Mouse (Mus musculus) gastrocnemius, postnatal 25 days (tissue): Measurements from ENCODE around the gene Mterf2. TPM values are rescaled to one million over a fixed set of nuclear protein-coding genes. Genes with fewer than 3 reads are reported as not detected.

Experiments used
- DNase-seq: peaks from one replicate; pipeline ENCODE4 v3.0.0; 2022
- long read RNA-seq, 2 experiments: library from polyadenylated mRNA; stranded (forward); transcript quantifications; one replicate each; pipeline ENCODE4 v2.0.0; 2021
- total RNA-seq, 2 experiments: library from RNA; stranded (reverse); gene quantifications; 1 replicate in 1 of 2; 2 replicates in 1 of 2; pipeline ENCODE4 v1.2.3; 2021

Gene Mterf2
- total RNA-seq: 10 to 100 TPM; 10.4 to 12.9 TPM
- long read RNA-seq, experiment 1, transcript Mterf2-201 (3 exons, 1,567 nt): major isoform, 21 of 28 reads
- long read RNA-seq, experiment 1, partial matches to known transcripts: 0 of 28 reads
- long read RNA-seq, experiment 1, other reads (novel, unspliced or antisense): 4 of 28 reads
- long read RNA-seq, experiment 2, transcript Mterf2-201 (3 exons, 1,567 nt): major isoform, 7 of 11 reads
- long read RNA-seq, experiment 2, partial matches to known transcripts: 0 of 11 reads
- long read RNA-seq, experiment 2, other reads (novel, unspliced or antisense): 0 of 11 reads

DNA sequence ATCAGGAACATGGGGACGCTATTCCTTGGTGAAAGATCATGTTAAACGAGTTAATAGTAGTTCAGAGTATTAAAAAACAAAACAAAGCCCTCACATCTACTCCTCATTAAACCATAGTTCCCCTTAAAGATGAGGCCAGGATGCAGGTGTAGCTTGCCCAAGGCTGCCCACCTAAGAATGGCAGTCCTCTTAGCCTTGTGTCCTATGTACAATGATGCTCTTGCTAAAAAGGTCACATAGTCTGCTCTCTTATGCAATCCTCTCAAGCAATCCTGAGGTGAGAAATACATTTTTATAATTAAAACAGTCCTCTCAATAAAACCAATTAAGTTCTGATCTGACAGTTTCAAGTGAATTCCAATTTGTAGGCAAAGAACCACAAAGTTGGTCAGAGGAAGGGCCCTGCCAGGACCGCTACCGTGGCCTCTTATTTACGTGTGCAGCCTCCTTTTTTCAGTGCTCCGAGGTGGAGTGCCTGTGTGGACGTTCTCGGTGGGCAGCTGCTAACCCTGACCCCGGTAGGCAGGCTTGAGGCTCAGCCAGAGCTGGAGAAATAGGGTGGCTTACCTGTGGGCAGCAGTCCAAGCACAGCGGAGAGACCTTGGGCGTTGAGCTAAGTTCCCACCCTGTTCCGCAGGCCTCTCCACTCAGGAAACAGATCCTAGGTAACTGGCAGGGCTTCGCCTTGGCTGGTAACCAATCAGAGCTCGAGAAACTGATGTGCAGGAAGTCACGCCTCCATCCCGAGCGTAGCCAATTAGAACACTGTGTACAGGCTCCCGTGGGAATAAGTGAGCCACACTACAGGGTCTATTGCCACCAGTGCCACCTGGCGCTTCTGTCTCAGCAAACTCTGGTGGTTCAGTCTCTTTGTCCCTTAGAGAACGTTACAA lies at the start of gene Mterf2:
Mterf2 (minus strand) TSS at position 633 of the 893 bp plus-strand sequence.
- peak; percentile 94 for DNase-seq

DNA sequence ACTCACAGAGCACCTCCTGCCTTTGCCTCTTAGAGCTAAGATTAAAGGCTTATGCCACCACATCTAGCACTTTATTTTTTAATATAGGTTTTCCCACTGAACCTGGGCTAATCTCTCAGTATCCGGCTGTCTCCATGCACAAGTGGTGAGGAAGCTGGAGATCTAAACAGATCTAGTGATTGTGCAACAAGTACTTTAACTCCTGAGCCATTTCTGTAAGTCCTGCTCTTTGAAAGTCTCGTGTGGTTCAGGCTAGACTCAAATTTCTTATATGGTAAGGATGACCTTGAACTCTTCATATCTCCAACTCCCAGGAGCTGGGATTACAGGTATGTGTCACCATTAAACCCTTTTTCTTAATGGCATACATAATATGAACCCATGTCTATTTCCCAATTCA lies 48.8 kb upstream of the Mterf2 start:
- no peak for DNase-seq

DNA sequence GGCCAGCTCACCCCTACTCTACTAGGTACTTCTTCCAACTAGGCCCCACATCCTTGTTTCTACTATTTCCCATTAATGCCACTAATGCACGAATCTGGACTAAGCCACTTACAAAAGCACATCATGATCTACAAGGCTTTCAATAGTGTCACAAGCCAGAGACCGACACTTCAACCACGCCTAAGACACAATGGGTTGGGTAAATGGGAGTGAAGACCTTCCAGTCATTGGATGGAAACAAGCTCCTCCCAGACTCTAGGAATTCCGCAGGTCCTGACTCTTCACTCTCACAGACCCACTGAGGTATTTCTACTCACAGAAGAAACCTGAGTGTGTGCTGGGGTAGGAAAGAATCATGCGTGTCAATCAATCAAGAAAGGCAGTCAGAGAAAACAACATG lies 37.5 kb upstream of the Mterf2 start:
- DNase-seq: no peak

DNA sequence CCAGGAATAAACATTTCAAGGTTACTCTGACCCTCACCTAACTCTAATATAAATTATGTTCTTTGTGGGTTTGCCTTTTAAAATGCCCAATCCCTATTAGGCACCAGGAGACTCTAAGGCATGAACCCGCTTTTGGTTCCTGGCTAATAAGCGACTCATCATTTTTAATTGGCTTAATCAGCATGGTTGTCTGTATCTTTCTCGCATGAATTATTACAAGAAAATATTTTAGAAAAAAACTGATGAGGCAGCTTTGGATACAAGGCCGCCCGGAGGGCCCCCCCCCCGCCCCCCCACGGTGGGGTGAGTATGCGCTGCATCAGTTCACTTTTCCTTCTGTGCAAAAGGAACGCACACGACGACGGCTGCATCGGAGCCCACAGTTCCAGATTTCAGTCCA lies 37.0 kb upstream of the Mterf2 start:
- no peak for DNase-seq

DNA sequence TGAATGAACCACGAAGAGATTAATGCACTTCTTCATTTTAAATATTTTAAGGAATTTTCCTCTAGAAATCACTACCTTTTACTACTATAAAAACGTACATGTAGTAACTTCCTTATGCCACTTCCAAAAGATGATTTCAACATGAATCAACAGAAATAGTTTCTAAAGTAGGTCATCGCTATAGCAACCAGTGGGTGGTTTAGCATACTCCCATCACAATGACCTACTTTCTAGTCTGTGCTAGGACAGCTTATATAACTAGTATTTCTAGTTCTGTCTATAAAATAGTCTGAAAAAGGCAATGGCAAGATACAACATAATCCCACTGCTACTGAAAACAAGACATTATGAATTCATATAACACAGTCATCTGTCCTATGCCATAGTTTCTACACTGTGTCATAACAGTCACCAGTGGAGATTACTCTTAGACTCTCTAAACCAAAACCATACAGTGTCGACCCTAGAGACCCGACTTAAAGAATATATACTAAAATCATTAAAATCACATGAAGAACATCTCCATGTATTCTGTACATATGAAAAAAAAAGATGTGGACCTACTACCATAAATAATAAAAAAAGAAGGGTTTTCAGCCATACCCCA lies 34.0 kb upstream of the Mterf2 start:
- no peak for DNase-seq

DNA sequence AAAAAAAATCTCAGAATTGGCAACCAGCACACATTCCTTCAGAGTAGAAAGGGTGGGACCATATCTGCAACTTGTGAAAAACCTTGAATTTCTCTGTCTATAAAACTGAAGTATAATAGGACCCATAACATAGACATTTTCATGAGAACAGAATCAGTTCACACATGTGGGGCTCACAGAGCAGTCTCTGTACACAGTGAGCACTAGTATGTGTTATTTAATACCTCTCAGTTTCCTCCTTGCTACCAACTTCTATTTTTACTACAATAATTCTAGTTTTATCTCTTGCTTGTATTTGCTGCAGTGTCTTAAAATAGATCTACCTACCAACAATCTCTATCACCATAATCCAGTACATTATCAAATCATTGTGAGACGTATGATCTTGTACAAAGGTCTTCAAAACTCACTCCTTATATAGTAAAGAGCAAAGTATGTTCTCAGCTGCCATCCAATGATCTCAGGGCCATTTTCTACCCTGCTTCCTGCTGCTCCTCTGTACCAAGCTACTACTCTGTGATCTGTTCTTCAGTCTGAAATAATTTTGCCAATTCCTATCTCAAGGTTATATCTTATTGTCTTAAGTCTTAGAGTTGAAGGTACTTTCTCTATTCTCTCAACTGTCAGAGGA lies 32.3 kb upstream of the Mterf2 start:
- DNase-seq: no peak

DNA sequence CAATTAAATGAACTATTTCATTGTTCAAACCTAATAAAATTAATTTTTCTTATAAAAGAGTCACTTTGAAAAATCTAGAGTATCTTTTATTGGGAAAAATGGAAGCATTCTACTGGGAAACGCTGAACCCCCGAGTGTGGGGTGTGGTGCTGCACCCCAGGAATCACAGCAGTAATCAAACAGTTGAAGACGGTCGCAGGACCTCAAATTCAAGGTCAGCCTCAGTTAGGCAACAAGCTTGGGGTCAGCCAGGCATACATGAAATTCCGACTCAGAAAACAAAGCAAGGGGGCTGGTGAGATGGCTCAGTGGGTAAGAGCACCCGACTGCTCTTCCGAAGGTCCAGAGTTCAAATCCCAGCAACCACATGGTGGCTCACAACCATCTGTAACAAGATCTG lies 29.6 kb upstream of the Mterf2 start:
- DNase-seq: no peak

DNA sequence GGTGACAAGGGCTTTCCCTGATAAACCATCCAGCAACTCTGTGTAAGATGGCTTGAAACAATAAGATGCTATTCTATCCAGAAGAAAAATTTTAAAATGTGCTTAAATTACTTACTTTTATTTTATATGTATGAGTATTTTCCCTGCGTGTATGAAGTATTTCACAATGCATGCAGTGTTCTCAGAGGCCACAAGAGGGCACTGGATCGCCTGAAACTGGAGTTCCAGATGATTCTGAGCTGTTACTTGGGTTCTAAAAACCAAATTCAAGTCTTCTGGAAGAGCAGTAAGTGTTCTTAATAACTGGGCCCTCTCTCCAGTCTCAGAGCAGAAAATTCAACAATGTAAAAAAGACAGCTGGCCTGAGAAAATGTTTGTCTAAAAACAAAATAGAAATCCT lies 26.4 kb upstream of the Mterf2 start:
- DNase-seq: no peak

DNA sequence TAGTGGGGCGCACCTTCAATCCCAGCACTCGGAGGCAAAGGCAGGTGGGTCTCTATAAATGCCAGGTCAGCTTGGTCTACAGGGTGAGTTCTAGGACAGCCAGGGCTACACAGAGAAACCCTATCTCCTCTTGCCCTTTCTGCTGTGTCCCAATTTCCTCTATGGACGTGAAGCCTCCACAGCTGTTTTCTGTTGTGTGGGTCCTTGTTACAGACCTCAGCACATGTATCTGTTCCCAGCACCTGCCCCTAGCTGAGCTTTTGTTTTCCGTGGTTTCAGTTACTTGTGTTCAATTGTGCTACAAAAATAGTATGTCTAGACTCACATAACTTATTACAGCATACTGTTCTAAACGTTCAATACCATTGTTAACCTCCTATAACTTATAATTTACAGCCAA lies 21.4 kb upstream of the Mterf2 start:
- no peak for DNase-seq

DNA sequence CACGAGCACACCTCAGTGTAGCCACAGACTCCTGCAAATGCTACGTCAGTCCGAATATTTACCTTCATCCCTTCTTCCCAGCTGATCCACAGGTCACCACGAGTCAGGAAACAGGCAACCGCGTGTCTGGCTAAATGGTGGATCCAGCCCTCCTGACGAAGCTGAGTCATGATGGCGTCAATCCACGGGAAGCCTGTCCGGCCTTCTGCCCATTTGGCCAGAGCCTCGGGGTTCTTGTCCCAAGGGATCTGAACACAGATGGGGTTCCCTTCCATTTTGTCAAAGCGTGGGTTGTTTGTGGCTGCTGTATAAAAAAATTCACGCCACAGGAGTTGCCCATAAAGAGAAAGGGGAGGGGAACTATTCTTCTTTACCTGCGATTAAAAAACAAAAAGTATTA lies 18.5 kb upstream of the Mterf2 start:
- no peak for DNase-seq

DNA sequence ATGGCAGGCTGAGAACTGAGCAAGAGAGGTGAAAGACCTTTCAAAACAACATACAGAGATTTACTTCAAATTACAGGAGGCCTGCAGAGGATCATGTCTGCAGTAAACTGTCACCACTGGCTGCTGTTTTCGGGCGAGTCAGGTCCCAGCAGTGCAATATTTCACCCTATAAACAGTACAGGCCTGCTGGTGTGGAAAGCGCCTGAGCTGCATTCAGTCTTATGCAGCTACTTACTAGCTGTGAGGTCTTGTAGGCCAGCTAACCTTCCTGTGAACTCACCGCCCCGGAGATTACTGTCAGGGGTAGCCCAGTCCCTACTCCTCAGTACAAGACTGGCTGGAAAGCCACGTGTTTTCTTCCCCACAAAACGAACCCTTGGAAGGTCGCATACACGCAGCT lies 13.6 kb upstream of the Mterf2 start:
- no peak for DNase-seq

DNA sequence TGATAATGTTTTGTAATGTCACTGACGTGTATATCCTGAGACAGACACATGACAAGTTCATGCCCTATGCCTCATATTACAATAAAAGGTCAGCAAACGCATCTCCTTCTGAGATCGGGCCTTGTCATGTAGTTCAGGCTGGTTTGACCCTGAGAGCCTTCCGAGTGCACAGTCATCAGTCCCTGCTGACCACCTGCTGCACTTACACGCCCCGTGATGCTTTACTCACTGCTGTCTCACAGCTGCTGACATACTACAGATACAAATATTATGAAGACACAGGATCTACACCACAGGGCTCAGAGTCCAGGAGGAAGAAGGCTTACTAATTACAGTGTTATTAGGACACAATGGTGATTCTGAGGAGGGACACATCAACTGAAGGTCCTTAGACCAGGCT lies 8.7 kb upstream of the Mterf2 start:
- no peak for DNase-seq

DNA sequence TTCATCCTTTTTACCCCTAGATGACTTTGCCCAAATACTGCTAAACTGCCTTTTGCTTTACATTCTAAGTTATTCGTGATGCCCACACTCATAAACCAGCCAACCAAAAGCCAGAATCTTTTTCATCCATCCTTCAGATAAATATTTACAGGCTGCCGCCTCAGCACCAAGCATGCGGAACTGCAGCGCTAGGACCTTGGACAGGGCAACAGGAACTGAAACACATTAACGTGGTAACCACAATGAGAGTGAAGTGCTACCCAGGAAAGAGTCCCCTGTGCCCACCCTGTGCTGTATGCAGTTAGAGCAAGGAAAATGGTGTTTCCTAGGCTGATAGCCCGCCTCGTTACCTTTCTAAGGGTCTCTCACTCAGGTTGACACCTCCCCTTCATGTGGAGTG lies 626 bp upstream of the Mterf2 start:
- DNase-seq: no peak

DNA sequence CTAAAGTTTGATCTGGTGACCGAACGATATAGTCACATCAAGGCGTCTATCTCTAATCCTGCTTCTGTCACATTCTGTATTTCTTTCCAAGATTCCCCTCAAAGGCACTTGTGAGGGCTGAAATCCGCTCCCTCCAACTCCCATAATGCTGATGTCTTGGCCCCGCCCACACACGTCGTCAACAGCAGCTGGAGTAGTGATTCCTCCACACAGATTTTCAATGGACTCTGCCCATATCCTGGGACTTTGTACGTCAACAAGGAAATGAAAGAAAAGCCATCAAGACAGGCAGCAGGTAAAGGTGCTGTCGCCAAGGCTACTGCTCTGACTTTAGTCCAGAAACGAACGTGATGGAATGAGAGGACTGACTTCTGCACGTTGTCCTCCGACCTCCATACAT lies 2.6 kb downstream of the Mterf2 start:
- no peak for DNase-seq

DNA sequence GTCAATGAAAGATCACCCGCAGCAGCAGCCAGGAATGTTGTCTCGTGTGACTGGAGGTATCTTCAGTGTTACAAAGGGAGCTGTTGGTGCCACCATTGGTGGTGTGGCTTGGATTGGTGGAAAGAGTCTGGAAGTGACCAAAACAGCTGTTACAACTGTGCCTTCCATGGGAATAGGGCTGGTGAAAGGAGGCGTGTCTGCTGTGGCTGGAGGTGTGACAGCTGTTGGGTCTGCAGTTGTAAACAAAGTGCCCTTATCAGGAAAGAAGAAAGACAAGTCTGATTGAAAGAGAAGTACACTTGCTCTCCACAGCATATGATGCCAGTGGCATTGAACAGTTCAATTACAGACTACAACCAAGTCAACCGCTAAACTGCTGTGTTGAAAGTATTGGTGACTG lies 13.4 kb downstream of the Mterf2 start:
- no peak for DNase-seq

DNA sequence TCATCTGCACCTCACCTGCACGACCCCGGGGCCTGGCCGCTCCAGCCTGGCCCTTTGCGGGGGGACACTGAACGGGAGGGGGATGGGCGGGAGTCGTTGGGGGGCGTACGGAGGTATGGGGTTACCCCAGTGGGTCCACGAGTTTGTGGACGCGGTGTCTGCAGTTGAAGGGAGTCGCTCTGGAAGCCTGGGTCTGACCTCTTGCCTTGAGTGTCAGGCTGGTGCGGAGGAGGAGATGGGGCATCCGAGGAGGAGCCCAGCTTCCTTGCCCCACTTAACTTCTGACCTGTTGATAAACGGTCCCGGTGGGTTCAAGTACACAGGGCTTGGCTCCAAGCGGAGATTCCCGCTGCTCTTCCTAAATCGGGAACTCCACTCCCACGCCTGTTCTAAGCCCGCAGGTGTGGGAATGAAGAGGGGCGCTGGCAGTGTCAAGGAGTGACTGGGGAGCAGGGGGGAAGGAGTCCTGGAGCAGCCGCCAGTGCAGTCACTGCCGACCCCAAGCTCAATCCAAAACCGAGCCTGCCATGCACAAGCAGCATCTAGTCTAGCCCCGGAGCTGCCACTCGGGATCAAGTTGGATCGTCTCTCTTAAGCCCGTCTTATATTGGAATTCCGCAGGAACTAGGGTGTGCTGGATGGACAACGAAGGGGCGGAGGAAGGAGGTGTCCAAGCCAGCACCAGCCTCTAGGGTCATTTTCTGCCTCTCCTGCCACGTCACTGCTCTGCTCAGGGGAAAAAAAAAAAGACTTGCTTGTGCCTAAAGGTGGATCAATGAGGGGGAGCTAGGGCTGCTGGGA lies 24.5 kb downstream of the Mterf2 start:
- peak; percentile 26 for DNase-seq

DNA sequence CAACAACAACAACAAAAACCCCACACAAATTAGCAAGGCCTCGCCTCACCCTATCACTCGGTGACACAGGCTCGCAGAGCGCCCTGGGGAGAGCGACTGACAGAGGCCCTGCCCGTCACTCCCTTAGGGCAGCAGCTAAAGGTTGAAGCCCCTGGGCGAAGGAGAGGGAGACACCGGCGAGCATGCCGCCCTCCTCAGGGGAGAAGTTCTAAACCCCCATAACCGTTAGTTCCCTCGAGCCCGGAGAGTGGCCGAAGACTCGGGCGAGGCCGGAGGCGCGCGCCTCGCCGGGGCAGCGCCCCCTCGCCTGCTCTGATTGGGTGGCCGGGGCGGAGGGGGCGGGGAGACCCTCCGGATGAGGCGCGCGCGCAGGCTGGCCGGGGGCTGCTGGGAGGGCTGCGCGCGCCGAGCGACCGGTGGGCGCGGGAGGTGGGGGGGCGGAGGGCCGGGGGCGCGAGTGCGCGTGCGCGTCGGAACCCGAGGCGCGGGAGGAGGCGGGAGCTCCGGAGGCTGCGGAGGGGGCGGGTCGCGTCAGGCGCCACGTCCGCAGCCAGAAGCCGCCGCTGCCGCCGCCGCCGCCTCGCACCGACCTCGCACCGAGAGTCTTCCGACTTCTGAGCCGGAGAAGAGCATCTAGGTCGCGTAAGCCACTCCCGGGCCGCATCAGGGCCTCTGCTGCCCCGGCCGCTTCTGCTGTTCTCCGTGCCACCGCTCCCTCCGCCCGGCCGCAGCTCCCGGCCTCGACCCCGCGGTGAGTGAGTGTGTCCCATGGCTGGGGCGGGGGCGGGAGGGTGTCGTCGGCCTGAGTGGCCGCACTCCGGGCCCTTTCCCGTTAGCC lies 25.4 kb downstream of the Mterf2 start, which contains the start of the genes Fhl4 and Tmem263:
Fhl4 (minus strand) TSS at position 249 of the 838 bp plus-strand sequence.
Tmem263 (plus strand) TSS at position 381 of the 838 bp plus-strand sequence.
- DNase-seq: peak; percentile 91

DNA sequence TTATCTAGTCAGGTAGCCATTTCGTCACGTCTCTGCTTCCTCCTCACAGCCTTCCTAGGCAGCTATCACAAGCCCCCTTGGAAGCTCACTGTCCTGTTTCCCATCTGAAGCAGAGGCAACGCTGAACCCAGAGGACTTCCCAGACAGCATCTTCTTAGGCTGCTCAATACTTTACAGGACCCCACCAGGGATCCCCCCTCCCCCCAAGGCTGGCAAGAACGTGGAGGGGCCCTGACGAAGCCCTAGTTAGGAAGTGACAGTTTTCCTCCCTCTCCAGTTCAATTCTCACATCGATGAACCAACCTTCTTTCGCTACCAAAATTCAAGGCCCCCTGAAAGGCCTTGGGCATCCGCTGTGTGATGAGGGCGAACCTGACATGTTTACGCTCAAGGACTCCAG lies 26.0 kb downstream of the Mterf2 start:
- DNase-seq: peak; percentile 8

DNA sequence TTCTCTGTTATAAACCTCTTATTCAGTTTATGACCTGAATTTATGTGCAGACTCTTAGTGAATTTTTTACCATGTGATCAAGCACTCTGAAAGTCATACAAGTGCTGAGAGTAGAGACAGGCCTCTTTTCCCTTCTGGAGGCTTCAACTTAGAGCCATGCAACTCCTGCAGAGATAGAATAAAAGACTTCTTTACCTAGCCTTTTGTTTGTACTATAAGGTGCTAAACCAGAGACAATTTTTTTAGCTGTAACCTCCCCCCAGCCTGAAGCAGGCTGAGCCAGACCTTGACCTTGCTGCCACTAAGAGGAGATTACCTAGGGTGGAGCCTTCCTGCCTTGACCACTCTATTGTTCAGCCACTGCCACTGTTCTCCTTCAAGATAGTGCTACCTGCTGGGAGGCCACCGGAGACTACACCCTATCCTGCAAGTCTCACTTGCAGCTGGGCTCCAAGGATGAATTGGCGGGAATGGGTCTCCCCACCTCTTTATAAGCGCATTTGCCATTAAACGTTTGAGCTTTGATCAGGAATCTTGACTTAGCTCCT lies 56.1 kb downstream of the Mterf2 start:
- DNase-seq: no peak
